Mouse (Mus musculus): ENCODE data around the gene Adamtsl4. TPM values are rescaled to one million over a fixed set of nuclear protein-coding genes. Genes with fewer than 3 reads are reported as not detected.
A peak's percentile ranks its signal among the peaks of the same experiment; 100 is the strongest.

Gene Adamtsl4
- polyA plus RNA-seq, 1 experiment = 4.1 TPM

DNA sequence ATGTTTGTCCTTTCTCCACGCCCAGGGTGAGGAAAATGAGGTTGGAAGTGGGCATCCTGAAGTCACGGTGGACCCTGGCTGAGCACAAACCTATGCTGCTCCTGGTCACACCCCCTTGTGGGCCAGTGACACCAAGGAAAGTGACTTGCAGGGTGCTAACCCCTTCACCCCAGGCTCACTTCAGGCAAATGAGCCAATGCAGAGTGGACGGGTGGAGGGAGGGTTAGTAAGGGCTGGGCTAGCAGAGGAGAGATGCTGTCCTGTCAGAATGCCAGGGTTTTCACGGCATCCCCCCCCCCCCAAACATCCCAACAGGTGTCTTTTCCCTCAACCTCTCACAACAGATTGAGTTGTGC, 571 bp downstream of the Adamtsl4 start:
- WGBS = 60% methylated on average over 4 of the region's 4 CpGs
- Histone ChIP-seq H3K4me3 (ENCODE audit: control insufficient read depth, insufficient read depth, low read length) (no peak overlapping the region), H3K27ac (ENCODE audit: control insufficient read depth, insufficient read depth, low read length) (no peak overlapping the region), H3K27me3 (ENCODE audit: control insufficient read depth, insufficient read depth, low read length) (no peaks in the 10 kb centered on the region), H3K4me1 (replicated peaks; ENCODE audit: control insufficient read depth, insufficient read depth, low read length) (peaks cover 11% of the 10 kb centered on the region), H3K36me3 (ENCODE audit: control insufficient read depth, insufficient read depth, low read length) (no peaks in the 10 kb centered on the region)
- no peak for DNase-seq
- TF ChIP-seq CTCF (IDR thresholded peaks at IDR 0.05; ENCODE audit: borderline replicate concordance, control insufficient read depth, extremely low read depth, insufficient read depth, low read length, poor library complexity) (no peak), POLR2A (IDR thresholded peaks at IDR 0.05; ENCODE audit: control insufficient read depth, extremely low read depth, insufficient read depth, low read length, poor library complexity) (no peak)

DNA sequence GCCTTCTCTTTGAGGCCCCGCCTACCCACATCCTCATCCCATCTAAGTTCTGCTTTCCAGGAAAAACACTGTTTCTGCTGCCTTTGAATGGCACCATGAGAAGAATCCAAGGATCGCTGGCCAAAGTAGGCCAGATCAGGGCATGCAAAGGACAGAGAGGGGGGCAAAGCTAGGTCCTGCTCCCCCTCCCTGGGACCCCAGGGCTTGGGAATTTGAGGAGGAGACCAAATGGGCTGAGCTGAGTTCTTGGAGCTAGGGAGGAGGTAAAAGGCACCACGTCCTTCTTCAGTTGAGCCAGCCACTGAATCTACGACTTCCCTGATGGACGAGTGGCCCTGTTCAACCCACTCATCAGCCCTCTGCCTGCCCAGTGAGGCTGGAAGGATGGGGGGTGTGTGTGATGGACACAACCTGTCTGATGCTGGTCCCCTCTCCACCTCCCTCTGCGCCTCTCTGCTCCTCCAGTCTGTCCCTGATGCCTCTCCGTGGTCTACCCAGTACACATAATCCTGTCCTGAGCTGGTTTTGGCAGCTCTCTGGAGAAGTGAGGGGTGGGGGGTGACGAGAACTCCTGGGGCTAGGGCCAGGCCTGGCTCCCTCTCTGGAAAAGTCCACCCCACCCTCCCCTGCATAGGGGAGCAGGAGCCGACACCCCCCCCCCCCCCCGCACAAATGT, 1.1 kb downstream of the Adamtsl4 start:
- Histone ChIP-seq H3K27me3 (ENCODE audit: control insufficient read depth, insufficient read depth, low read length) (no peaks in the 10 kb centered on the region), H3K4me3 (ENCODE audit: control insufficient read depth, insufficient read depth, low read length) (no peak overlapping the region), H3K4me1 (replicated peaks; ENCODE audit: control insufficient read depth, insufficient read depth, low read length) (peaks cover 14% of the 10 kb centered on the region), H3K36me3 (ENCODE audit: control insufficient read depth, insufficient read depth, low read length) (no peaks in the 10 kb centered on the region), H3K27ac (ENCODE audit: control insufficient read depth, insufficient read depth, low read length) (no peak overlapping the region)
- TF ChIP-seq POLR2A (IDR thresholded peaks at IDR 0.05; ENCODE audit: control insufficient read depth, extremely low read depth, insufficient read depth, low read length, poor library complexity) = no peak
- no peak for TF ChIP-seq CTCF (IDR thresholded peaks at IDR 0.05; ENCODE audit: borderline replicate concordance, control insufficient read depth, extremely low read depth, insufficient read depth, low read length, poor library complexity)
- DNase-seq = no peak
- WGBS = 85% methylated on average over 10 of the region's 10 CpGs

- H3K36me3 ChIP-seq (ENCODE audit: control insufficient read depth, insufficient read depth, low read length) = no peaks in the 10 kb centered on the region
- peaks cover 23% of the 10 kb centered on the region for H3K4me1 ChIP-seq (replicated peaks; ENCODE audit: control insufficient read depth, insufficient read depth, low read length)
- TF ChIP-seq CTCF (IDR thresholded peaks at IDR 0.05; ENCODE audit: borderline replicate concordance, control insufficient read depth, extremely low read depth, insufficient read depth, low read length, poor library complexity) (no peak), POLR2A (IDR thresholded peaks at IDR 0.05; ENCODE audit: control insufficient read depth, extremely low read depth, insufficient read depth, low read length, poor library complexity) (no peak)
- H3K27me3 ChIP-seq (ENCODE audit: control insufficient read depth, insufficient read depth, low read length) = no peaks in the 10 kb centered on the region
- DNase-seq = no peak
- no peak overlapping the region for H3K27ac ChIP-seq (ENCODE audit: control insufficient read depth, insufficient read depth, low read length)
- H3K4me3 ChIP-seq (ENCODE audit: control insufficient read depth, insufficient read depth, low read length) = no peak overlapping the region
- 93% methylated on average over 2 of the region's 2 CpGs for WGBS
Observed at GRCm38 (mm10) chr3:95685701-95686100, 2.0 kb downstream of the Adamtsl4 start.

DNA sequence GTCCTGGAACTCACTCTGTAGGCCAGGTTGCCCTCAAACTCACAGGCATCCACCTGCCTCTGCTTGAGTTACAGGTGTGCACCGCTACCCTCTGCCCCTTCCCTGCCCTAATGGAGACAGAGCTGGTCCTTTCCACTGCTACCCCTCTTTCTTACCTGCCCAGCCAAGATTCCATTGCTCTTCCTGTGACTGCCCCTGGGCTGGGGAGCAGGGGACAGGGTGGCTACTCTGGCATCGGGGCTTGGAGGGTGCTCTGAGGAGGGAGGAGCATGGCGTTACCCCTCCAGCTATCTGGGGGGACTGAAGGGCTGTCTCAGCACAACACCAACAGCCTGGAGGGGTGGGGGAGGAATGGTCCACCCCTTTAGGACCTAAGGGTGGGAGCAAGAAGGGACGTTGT, 2.4 kb downstream of the Adamtsl4 start:
- H3K4me3 ChIP-seq (ENCODE audit: control insufficient read depth, insufficient read depth, low read length) = no peak overlapping the region
- H3K4me1 ChIP-seq (replicated peaks; ENCODE audit: control insufficient read depth, insufficient read depth, low read length) = peaks cover 23% of the 10 kb centered on the region
- no peak for DNase-seq
- H3K27me3 ChIP-seq (ENCODE audit: control insufficient read depth, insufficient read depth, low read length) = no peaks in the 10 kb centered on the region
- no peaks in the 10 kb centered on the region for H3K36me3 ChIP-seq (ENCODE audit: control insufficient read depth, insufficient read depth, low read length)
- 91% methylated on average over 4 of the region's 4 CpGs for WGBS
- TF ChIP-seq CTCF (IDR thresholded peaks at IDR 0.05; ENCODE audit: borderline replicate concordance, control insufficient read depth, extremely low read depth, insufficient read depth, low read length, poor library complexity) = no peak
- TF ChIP-seq POLR2A (IDR thresholded peaks at IDR 0.05; ENCODE audit: control insufficient read depth, extremely low read depth, insufficient read depth, low read length, poor library complexity) = no peak
- H3K27ac ChIP-seq (ENCODE audit: control insufficient read depth, insufficient read depth, low read length) = no peak overlapping the region

DNA sequence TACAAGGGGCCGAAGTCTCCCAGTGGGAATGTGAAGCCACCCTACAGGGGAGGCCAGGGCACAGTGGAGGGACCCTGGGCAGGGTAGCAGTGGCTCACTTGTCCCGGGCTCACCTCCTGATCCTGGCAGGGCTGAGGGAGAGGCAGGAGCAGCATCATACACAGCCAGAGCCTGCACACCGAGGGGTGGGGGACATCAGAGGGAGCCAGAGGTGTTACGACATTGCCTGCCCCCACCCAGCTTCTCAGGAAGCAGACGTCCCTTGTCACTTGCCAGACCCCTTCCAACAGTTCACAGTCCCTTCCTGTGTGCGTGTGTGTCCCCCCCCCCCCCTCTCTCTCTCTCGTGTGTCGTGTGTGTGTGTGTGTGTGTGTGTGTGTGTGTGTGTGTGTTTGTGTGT, 2.9 kb downstream of the Adamtsl4 start:
- Histone ChIP-seq H3K4me1 (replicated peaks; ENCODE audit: control insufficient read depth, insufficient read depth, low read length) (peaks cover 23% of the 10 kb centered on the region), H3K27ac (ENCODE audit: control insufficient read depth, insufficient read depth, low read length) (no peak overlapping the region), H3K27me3 (ENCODE audit: control insufficient read depth, insufficient read depth, low read length) (no peaks in the 10 kb centered on the region), H3K36me3 (ENCODE audit: control insufficient read depth, insufficient read depth, low read length) (no peaks in the 10 kb centered on the region), H3K4me3 (ENCODE audit: control insufficient read depth, insufficient read depth, low read length) (no peak overlapping the region)
- DNase-seq = no peak
- TF ChIP-seq CTCF (IDR thresholded peaks at IDR 0.05; ENCODE audit: borderline replicate concordance, control insufficient read depth, extremely low read depth, insufficient read depth, low read length, poor library complexity) (no peak), POLR2A (IDR thresholded peaks at IDR 0.05; ENCODE audit: control insufficient read depth, extremely low read depth, insufficient read depth, low read length, poor library complexity) (no peak)
- 57% methylated on average over 7 of the region's 8 CpGs for WGBS

DNA sequence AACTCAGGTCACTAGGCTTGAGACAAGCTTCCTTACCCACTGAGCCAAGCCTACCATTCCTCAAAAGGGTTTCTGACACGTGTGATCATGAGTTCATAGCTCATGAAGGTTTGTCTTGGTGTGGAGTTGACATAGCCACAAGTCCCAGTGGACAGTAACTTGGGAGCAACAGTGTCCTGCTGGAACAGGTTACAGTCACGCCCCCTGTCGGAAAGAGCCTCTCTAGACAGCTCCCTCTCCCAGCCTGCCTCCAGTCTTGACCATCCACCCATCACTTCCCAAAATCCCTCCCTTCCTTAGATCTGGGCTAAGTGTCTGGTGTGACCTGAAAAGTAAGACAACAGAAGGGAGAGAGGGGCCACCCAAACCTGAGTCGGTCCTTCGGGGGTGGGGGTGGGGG, 4.8 kb downstream of the Adamtsl4 start:
- WGBS = 92% methylated on average over 5 of the region's 5 CpGs
- Histone ChIP-seq H3K36me3 (ENCODE audit: control insufficient read depth, insufficient read depth, low read length) (no peaks in the 10 kb centered on the region), H3K27ac (ENCODE audit: control insufficient read depth, insufficient read depth, low read length) (no peak overlapping the region), H3K4me1 (replicated peaks; ENCODE audit: control insufficient read depth, insufficient read depth, low read length) (peaks cover 20% of the 10 kb centered on the region), H3K4me3 (ENCODE audit: control insufficient read depth, insufficient read depth, low read length) (no peak overlapping the region), H3K27me3 (ENCODE audit: control insufficient read depth, insufficient read depth, low read length) (no peaks in the 10 kb centered on the region)
- TF ChIP-seq CTCF (IDR thresholded peaks at IDR 0.05; ENCODE audit: borderline replicate concordance, control insufficient read depth, extremely low read depth, insufficient read depth, low read length, poor library complexity) = no peak
- TF ChIP-seq POLR2A (IDR thresholded peaks at IDR 0.05; ENCODE audit: control insufficient read depth, extremely low read depth, insufficient read depth, low read length, poor library complexity) = no peak
- no peak for DNase-seq

DNA sequence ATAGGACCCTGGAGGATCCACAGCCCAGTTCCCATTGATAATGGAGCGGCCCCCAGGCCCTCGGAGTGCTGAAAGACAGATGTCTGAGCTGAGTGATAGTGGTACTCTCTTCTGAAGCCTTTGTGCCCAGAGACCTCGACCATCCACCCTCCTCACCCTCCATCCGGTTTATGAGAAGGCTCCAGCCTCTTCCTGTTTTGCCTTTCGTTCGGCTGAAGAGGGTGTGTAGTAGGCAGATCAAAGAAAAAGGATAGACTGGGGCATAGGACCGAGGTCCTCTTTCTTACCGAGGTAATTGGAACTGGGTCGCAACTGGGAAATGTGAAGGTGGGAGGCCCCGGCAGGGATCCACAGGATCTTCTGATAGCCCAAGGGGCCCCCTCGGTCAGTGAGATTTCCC, 6.4 kb downstream of the Adamtsl4 start:
- TF ChIP-seq CTCF (IDR thresholded peaks at IDR 0.05; ENCODE audit: borderline replicate concordance, control insufficient read depth, extremely low read depth, insufficient read depth, low read length, poor library complexity) (no peak), POLR2A (IDR thresholded peaks at IDR 0.05; ENCODE audit: control insufficient read depth, extremely low read depth, insufficient read depth, low read length, poor library complexity) (no peak)
- no peaks in the 10 kb centered on the region for H3K36me3 ChIP-seq (ENCODE audit: control insufficient read depth, insufficient read depth, low read length)
- WGBS = 56% methylated on average over 11 of the region's 11 CpGs
- peak overlapping the region; percentile 10; the same call in 1 of the 2 replicates for H3K27ac ChIP-seq (ENCODE audit: control insufficient read depth, insufficient read depth, low read length)
- peaks cover 21% of the 10 kb centered on the region for H3K4me1 ChIP-seq (replicated peaks; ENCODE audit: control insufficient read depth, insufficient read depth, low read length)
- DNase-seq = no peak
- no peaks in the 10 kb centered on the region for H3K27me3 ChIP-seq (ENCODE audit: control insufficient read depth, insufficient read depth, low read length)
- H3K4me3 ChIP-seq (ENCODE audit: control insufficient read depth, insufficient read depth, low read length) = no peak overlapping the region

All from thymus, adult 2 months (tissue).